Mouse (Mus musculus) brain, embryonic 14.5 days (tissue): Measurements from ENCODE around the gene Ube4a.

Experiments used
- CTCF ChIP-seq: fragments of 200-500 bp; IDR thresholded peaks from 2 replicates; pipeline ENCODE4 v1.5.1; 2012; ENCODE audit warnings: inconsistent platforms, mild to moderate bottlenecking, moderate library complexity, borderline replicate concordance; ENCODE audit not compliant: insufficient read depth, insufficient read length; ENCODE audit errors: extremely low read depth
- POLR2A ChIP-seq: fragments of 200-500 bp; IDR thresholded peaks from 2 replicates; pipeline ENCODE4 v1.6.1; 2012; ENCODE audit warnings: mild to moderate bottlenecking, inconsistent platforms, borderline replicate concordance; ENCODE audit not compliant: poor library complexity, insufficient read depth, insufficient read length, severe bottlenecking; ENCODE audit errors: extremely low read depth

DNA sequence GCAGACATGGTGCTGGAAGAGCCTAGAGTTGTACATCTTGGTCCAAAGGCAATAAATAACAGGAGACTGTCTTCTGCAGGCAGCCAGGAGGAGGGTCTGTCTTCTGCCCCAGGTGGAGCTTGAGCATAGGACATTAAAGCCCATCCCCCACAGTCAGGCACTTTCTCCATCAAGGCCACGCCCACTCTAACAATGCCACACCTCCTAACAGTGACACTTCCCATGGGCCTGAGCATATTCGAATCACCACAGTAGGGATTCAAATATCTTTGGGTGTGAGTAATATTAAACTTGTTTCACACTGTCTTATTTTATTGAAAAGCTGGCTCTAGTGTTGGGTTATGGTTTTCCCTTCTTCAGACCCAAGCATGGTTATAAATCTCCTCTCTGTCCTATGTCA, 26.4 kb upstream of the Ube4a start:
- TF ChIP-seq CTCF (no peak), POLR2A (no peak)
